Mouse (Mus musculus) 416B (cell line): Measurements from ENCODE around the gene Msln.
"Not testable (repeated sequence)": the region's sequence is repeated elsewhere in the genome, so short reads cannot be mapped to it uniquely, and the experiment has no call there.

Experiments
- DNase-seq: peaks from one replicate; pipeline ENCODE4 v3.0.0; 2011; ENCODE audit warnings: low read depth

The Msln gene

GRCm38 (mm10) chr17:25769331-25769730 lies 15.2 kb upstream of the Msln start:
- DNase-seq, result no peak

- DNase-seq, result no peak
Observed at GRCm38 (mm10) chr17:25765886-25766285, 11.7 kb upstream of the Msln start.

- no peak for DNase-seq
Observed at GRCm38 (mm10) chr17:25762591-25762990, 8.4 kb upstream of the Msln start.

GRCm38 (mm10) chr17:25761561-25761970 lies 7.4 kb upstream of the Msln start:
- DNase-seq, result no peak

GRCm38 (mm10) chr17:25760148-25760547 lies 6.0 kb upstream of the Msln start:
- DNase-seq, result no peak

- DNase-seq, result no peak
Observed at GRCm38 (mm10) chr17:25757691-25758090, 3.5 kb upstream of the Msln start.

GRCm38 (mm10) chr17:25756378-25757242 lies 2.4 kb upstream of the Msln start:
- DNase-seq, result no peak

- DNase-seq, result no peak
Observed at GRCm38 (mm10) chr17:25755627-25756377, 1.6 kb upstream of the Msln start.

- DNase-seq, result no peak
Observed at GRCm38 (mm10) chr17:25755086-25755485, 908 bp upstream of the Msln start.

GRCm38 (mm10) chr17:25751446-25751845 lies 2.7 kb downstream of the Msln start:
- peak; percentile 26 for DNase-seq

- DNase-seq, result no peak
Observed at GRCm38 (mm10) chr17:25749314-25749713, 4.9 kb downstream of the Msln start.

GRCm38 (mm10) chr17:25748238-25748637 lies 5.9 kb downstream of the Msln start:
- no peak for DNase-seq

- no peak for DNase-seq
Observed at GRCm38 (mm10) chr17:25744311-25744710, 9.9 kb downstream of the Msln start.

GRCm38 (mm10) chr17:25743831-25744230 lies 10.3 kb downstream of the Msln start:
- DNase-seq, result peak; percentile 89

- DNase-seq, result not testable (repeated sequence)
Observed at GRCm38 (mm10) chr17:25741471-25741870, 12.7 kb downstream of the Msln start.

- DNase-seq, result no peak
Observed at GRCm38 (mm10) chr17:25738861-25739260, 15.3 kb downstream of the Msln start.

GRCm38 (mm10) chr17:25735745-25736144 lies 18.4 kb downstream of the Msln start, which contains the start of gene Mslnl:
Mslnl (plus strand) TSS chr17:25736042.
- no peak for DNase-seq

GRCm38 (mm10) chr17:25735246-25735645 lies 18.9 kb downstream of the Msln start:
- DNase-seq, result no peak

- DNase-seq, result peak; percentile 89
Observed at GRCm38 (mm10) chr17:25732082-25732481, 22.1 kb downstream of the Msln start.

GRCm38 (mm10) chr17:25728009-25728270 lies 26.2 kb downstream of the Msln start:
- no peak for DNase-seq

- peak; percentile 100 for DNase-seq
Observed at GRCm38 (mm10) chr17:25727265-25728008, 26.7 kb downstream of the Msln start, which contains the start of the genes Chtf18 and Rpusd1. Chtf18 (minus strand) TSS chr17:25727419. Rpusd1 (plus strand) TSS chr17:25727670.

GRCm38 (mm10) chr17:25725264-25725663 lies 28.9 kb downstream of the Msln start:
- DNase-seq, result no peak
